Mouse (Mus musculus) embryonic fibroblast, embryonic 13.5 days (primary cell): ENCODE measurements around the gene Syn3.

Experiments used
- CTCF ChIP-seq: IDR thresholded peaks from 2 replicates; pipeline ENCODE4 v1.5.1; 2011; ENCODE audit warnings: mild to moderate bottlenecking, control low read depth, low read length, moderate library complexity, borderline replicate concordance; ENCODE audit not compliant: insufficient read depth
- POLR2A ChIP-seq: IDR thresholded peaks from 2 replicates; pipeline ENCODE4 v1.6.1; 2011; ENCODE audit warnings: low read depth, mild to moderate bottlenecking, control low read depth, low read length, moderate library complexity

- TF ChIP-seq CTCF (no peak), POLR2A (no peak)
Observed at GRCm38 (mm10) chr10:86149029-86149818, 349.5 kb downstream of the Syn3 start.
